Mouse (Mus musculus) gastrocnemius, adult 8-10 months (tissue): ENCODE data around the gene Cul4a. TPM values are rescaled to one million over a fixed set of nuclear protein-coding genes. Genes with fewer than 3 reads are reported as not detected.
"Not testable (repeated sequence)": the region's sequence is repeated elsewhere in the genome, so short reads cannot be mapped to it uniquely, and the experiment has no call there.

ENCODE experiments used
- DNase-seq, 2 experiments: peaks; one replicate each; pipeline ENCODE4 v3.0.0; 2022; ENCODE audit warnings: low spot score in 2 of 2
- total RNA-seq, 4 experiments: library from RNA; stranded (reverse); gene quantifications; 2 replicates each; pipeline ENCODE4 v1.2.4; 2022

Cul4a gene
- total RNA-seq = 10 to 100 TPM; 70.4 to 74.4 (median 71.9) TPM

GRCm38 (mm10) chr8:13105087-13105881, at the start of gene Cul4a, which contains the start of gene Pcid2:
Gene Cul4a (plus strand): TSS chr8:13105621.
Gene Pcid2 (minus strand): TSS chr8:13105459.
- peak; percentile 90 to 95 for DNase-seq

DNA sequence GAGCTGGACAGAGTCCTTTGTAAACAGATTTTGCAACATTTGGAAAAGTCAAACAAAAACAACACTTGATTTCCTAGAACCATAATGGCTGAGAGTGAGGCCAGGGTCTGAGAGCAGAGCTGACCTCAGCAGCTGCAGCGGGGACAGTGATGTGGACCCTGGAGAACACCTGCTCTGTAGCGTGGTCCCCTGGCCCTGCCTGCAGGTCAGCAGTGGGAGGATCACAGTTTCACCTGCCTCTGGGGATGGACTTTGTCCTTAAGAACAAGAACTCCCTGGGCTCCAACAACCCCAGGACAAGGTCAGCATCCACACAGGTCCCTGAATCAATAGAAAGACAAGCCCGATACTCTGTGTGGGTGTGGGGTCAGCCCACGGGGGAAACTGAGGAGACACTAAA, 48.1 kb upstream of the Cul4a start:
- no peak for DNase-seq

DNA sequence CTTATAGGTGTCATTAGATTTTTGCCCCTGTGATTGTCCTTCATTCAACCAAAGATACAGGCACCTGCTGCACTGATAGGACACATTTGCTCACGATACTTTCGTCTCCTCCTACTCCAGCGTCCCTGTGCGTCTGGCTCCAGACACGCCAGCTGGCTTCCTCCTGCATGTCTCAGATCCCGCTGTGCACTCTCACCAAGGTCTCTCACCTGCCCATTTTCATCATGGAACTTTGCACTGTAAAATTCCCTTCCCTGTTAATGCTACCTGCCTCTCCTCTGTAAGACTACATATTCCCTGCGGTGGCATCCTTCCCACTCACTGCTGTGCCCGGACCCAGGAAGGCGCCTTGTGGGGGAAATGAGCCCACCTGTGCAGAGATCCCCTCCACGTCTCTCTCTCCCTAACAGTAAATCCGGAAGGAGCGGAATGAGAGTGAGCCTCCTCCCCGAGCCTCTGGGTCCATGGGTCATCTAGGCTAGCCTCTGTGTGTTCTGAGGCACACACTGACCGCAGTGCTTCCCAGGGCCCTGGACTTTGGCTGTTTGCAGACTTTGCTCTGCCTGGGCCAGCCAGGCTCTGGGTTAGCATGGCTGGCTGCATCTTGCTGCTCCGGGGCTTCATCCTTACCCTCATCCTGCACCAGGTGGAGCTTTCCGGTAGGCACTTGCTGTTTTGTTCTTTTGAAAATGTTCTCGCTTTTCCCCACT, 44.8 kb upstream of the Cul4a start, which contains the start of gene Proz:
TSS of gene Proz (plus strand) at position 474 of the 710 bp plus-strand sequence.
- no peak for DNase-seq

DNA sequence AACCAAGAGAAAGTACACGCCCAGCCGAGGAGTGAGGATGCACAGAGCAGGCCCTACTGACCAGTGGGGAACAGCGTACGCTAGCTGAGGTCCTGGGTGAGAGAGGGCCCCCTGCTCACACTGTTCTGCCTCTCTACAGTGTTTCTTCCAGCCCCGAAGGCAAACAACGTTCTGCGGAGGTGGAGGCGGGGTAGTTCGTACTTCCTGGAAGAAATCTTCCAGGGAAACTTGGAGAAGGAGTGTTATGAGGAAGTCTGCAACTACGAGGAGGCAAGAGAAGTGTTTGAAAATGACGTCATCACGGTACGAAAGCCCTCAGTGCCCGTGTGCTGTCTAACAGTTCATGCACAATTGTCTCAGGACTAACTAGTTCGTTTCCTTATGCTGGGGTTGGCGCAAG, 42.3 kb upstream of the Cul4a start:
- no peak for DNase-seq

GRCm38 (mm10) chr8:13073255-13073654, 32.2 kb upstream of the Cul4a start:
- DNase-seq = no peak

- no peak for DNase-seq
Measured at GRCm38 (mm10) chr8:13075044-13075443, 30.4 kb upstream of the Cul4a start.

DNA sequence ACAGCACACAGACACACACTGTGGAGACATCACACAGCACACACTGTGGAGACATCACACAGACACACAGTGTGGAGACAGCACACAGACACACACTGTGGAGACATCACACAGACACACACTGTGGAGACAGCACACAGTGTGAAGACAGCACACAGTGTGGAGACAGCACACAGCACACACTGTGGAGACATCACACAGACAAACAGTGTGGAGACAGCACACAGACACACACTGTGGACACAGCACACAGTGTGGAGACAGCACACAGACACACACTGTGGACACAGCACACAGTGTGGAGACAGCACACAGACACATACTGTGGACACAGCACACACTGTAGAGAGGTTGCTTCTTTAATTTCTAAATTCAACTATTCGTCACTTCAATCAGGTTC, 29.8 kb upstream of the Cul4a start:
- not testable (repeated sequence) for DNase-seq

GRCm38 (mm10) chr8:13077542-13077941, 27.9 kb upstream of the Cul4a start:
- no peak for DNase-seq

- peak; percentile 77 to 83 for DNase-seq
Measured at GRCm38 (mm10) chr8:13104691-13105086, 732 bp upstream of the Cul4a start.

DNA sequence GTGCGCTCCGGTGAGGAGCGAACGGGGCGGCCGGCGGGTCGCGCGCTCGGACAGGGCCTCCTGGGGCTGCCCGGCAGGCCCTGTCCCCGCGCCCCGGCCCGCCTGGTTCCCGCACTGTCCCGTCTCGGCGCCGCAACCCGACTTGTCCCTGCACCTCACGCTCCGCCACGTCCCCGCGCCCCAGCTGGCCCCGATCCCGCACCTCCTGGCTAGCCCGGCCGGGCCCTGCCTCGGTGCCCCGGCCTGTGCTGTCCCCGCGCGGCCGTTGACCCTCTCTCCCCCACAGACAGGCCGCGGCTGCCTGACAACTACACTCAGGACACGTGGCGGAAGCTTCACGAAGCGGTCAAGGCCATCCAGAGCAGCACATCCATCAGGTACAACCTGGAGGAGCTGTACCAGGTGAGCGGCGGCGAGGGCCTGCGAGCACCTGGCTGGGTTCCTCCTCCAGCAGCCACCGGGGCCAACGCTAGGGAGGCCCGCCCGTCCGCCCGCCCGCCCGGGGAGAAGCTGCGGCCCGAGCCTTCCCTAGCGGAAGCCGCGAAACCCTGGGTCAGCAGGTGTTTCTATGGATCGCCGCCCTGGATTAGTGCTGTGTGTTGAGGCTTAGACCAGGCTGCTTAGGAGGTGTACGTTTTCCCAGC, 609 bp downstream of the Cul4a start:
- peak in 1 of 2 experiments; percentile 30 for DNase-seq

- DNase-seq = no peak
Measured at GRCm38 (mm10) chr8:13107990-13108638, 2.7 kb downstream of the Cul4a start.

- DNase-seq = no peak
Measured at GRCm38 (mm10) chr8:13108967-13109366, 3.5 kb downstream of the Cul4a start.

- DNase-seq = no peak
Measured at GRCm38 (mm10) chr8:13109416-13109960, 4.1 kb downstream of the Cul4a start.

DNA sequence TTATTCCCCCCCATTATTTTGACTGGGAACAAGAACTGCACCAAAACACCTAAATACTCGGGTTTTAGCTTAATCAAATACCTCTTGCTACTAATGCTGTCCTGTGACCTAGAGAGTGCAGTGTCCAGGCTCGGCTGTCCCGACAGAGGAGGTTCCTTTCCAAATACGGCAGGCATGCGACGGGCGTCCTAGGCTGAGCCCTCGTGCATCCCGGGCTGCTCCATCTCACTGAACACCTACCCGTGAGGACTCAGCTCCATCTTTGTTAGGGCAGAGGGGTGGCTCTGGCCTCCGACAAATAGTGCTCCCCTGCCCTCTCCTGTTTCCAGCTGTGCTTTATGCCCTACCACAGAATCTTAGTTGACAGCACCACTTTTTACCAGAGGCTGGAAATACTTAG, 6.5 kb downstream of the Cul4a start:
- no peak for DNase-seq

GRCm38 (mm10) chr8:13113232-13113631, 7.8 kb downstream of the Cul4a start:
- no peak for DNase-seq

- DNase-seq = no peak
Measured at GRCm38 (mm10) chr8:13117096-13117495, 11.7 kb downstream of the Cul4a start.

DNA sequence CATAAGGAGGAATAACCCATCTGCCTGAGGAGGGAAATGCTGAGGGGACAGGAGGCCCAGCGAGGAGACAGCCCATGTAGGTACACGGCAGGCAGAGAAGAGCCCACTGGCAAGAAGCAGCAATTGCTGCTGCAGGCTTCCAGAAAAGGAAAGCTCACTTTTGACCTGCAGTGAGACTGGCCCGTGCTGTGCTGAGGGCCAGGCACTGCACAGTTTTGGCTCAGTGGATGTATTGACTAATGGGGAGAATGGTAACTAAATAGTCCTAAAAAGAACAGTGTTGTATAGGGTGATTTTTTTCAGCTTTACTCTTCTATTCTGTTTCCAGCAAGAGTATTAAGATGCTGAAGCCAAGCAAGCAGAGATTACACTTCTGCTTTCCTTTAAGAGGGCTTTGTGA, 13.1 kb downstream of the Cul4a start:
- DNase-seq = no peak

DNA sequence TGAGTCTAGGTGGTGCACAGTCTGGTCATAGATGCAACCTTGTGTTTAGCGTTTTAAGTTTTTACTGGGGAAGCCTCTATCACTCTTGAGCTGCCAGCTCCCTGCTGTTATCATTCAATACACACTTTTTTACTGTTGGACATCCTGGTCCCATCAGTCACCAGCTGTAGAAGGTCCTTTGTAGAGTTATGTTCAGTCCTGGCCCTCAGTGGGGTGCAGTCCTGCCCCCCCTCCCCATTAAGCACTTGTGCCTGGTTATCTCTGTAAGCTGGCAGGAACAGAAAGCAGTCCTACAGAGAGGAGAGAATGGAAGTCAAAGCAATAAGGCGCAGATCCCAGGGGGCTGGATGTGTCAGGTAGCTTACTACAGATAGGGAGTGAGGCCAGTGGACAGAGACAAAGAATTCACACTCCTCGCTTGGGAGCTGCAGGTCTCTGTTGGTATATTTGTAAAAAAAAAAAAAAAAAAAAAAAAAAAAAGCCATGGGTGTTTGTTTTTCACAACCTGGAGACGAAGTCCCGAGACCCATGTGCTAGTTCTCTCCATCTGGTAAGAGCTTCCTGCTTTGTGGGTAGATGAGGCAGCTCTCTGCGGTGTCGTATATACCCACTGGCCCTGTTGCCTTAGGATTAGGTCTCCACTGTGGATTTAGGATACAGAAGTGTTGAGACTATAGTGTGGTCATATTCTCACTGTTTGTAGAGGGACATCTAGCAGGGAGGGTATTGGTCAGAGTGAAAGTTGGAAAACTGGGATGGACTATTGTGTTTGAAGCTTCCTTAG, 15.7 kb downstream of the Cul4a start:
- DNase-seq = no peak

GRCm38 (mm10) chr8:13122887-13123421, 17.5 kb downstream of the Cul4a start:
- DNase-seq = no peak

GRCm38 (mm10) chr8:13124897-13125296, 19.5 kb downstream of the Cul4a start:
- no peak for DNase-seq
